Mouse (Mus musculus) embryonic facial prominence, embryonic 11.5 days (tissue): ENCODE results near the gene Ist1. TPM values are rescaled to one million over a fixed set of nuclear protein-coding genes. Genes with fewer than 3 reads are reported as not detected.

Experiments
- ATAC-seq: fragments of 200-750 bp; cut with Nextera tagmentation; replicated peaks from 2 replicates; pipeline ENCODE4 v1.8.0; 2017; ENCODE audit warnings: low read depth; ENCODE audit not compliant: insufficient number of reproducible peaks, low FRiP score, low TSS enrichment
- DNase-seq: peaks from one replicate; pipeline ENCODE4 v3.0.0-alpha.2; 2015; ENCODE audit warnings: low spot score
- H3K27ac ChIP-seq: fragments of 300-500 bp; sonication (generic); replicated peaks from 2 replicates; pipeline ENCODE4 v1.5.1; 2014; ENCODE audit warnings: mild to moderate bottlenecking, low read depth, low read length, control low read depth
- H3K27me3 ChIP-seq: fragments of 300-500 bp; sonication (generic); 2 replicates; pipeline ENCODE4 v1.6.1; 2014; ENCODE audit warnings: mild to moderate bottlenecking, low read length, moderate library complexity, mixed read lengths; ENCODE audit not compliant: control insufficient read depth, insufficient read depth
- H3K36me3 ChIP-seq: fragments of 300-500 bp; sonication (generic); replicated peaks from 2 replicates; pipeline ENCODE4 v1.6.1; 2014; ENCODE audit warnings: low read depth, mild to moderate bottlenecking, low read length, moderate library complexity, mixed read lengths; ENCODE audit not compliant: control insufficient read depth, insufficient read depth
- H3K4me1 ChIP-seq: fragments of 300-500 bp; sonication (generic); 2 replicates; pipeline ENCODE4 v1.6.1; 2014; ENCODE audit warnings: low read length, mixed read lengths; ENCODE audit not compliant: control insufficient read depth, insufficient read depth
- H3K4me2 ChIP-seq: fragments of 300-500 bp; sonication (generic); 2 replicates; pipeline ENCODE4 v1.6.1; 2014; ENCODE audit warnings: low read depth, mild to moderate bottlenecking, control low read depth, low read length, moderate library complexity
- H3K4me3 ChIP-seq: fragments of 300-500 bp; sonication (generic); 2 replicates; pipeline ENCODE4 v1.5.1; 2014; ENCODE audit warnings: low read depth, low read length, control low read depth
- H3K9ac ChIP-seq: fragments of 300-500 bp; sonication (generic); replicated peaks from 2 replicates; pipeline ENCODE4 v1.6.1; 2014; ENCODE audit warnings: mild to moderate bottlenecking, control low read depth, low read length
- H3K9me3 ChIP-seq: fragments of 300-500 bp; sonication (generic); replicated peaks from 2 replicates; pipeline ENCODE4 v1.6.1; 2016; ENCODE audit warnings: mild to moderate bottlenecking, low read length, inconsistent platforms, mixed read lengths; ENCODE audit not compliant: control insufficient read depth
- WGBS: fragments of 180-500 bp; shearing (Covaris S2); extraction: QIAGEN DNeasy Blood & Tissue Kit; methylation state at CpG from one replicate; pipeline ENCODE4 v1.1.7; 2014; 5-methylcytosine and 5-hydroxymethylcytosine counted together
- polyA plus RNA-seq: library from polyadenylated mRNA; unstranded; fragments of >200 nt; fragmentation: Nextera tagmentation; extraction: Ambion mirVana; gene quantifications from 2 replicates; pipeline ENCODE4 v1.2.1, GENCODE M21; 2014

Gene Ist1
- polyA plus RNA-seq, 1 experiment from 2014 or later = 186 TPM

DNA sequence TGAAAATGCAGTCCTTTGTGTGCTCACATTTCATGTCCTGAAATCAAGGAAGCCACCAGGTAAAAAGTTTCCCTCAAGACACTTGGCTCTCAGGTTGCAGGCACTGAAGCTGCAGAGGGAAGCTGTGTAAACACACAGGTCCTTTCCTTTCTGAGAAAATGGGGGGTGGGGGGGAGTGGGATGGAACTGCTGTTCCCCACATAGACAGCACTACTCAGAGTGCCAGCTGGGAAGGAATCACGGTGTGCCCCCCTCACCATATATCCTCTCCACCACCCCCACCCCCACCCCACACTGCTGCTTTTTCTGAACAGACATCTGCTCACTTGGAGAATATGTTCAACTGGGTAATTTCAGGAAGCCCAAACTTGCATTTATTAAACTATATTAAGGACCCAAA, 19.5 kb upstream of the Ist1 start:
- no peak for DNase-seq
- Histone ChIP-seq H3K9me3 (no peaks in the 10 kb centered on the region), H3K36me3 (peaks cover 5% of the 10 kb centered on the region), H3K27ac (no peak overlapping the region), H3K4me3 (no peak overlapping the region), H3K27me3 (no peaks in the 10 kb centered on the region), H3K4me2 (no peak overlapping the region), H3K4me1 (no peaks in the 10 kb centered on the region), H3K9ac (no peak overlapping the region)
- ATAC-seq = no peak
- 68% methylated on average over 1 of the region's 1 CpGs for WGBS

DNA sequence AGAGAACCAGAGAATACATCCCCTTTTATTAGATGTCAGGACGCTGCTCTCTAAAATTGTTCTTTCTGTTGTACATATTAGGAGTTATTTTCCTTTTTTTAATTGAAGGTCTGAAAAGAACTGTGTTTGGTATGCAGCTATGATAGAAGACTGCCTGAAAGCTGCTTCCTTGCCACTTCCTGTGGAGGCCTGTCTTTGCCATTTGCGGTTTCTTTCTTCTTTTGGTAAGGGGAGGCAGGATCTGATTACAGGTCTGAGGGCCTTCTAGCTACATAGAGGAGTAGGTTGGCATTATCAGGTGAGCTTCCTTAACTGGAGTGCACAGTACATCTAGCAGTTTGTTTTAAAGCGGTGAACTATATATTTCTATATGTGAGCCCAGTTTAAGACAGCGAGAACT, 14.9 kb upstream of the Ist1 start:
- WGBS = 95% methylated on average over 4 of the region's 4 CpGs
- Histone ChIP-seq H3K9me3 (no peaks in the 10 kb centered on the region), H3K4me1 (no peaks in the 10 kb centered on the region), H3K27me3 (no peaks in the 10 kb centered on the region), H3K27ac (no peak overlapping the region), H3K4me2 (no peak overlapping the region), H3K9ac (no peak overlapping the region), H3K4me3 (no peak overlapping the region), H3K36me3 (peaks cover 5% of the 10 kb centered on the region)
- DNase-seq (no peak), ATAC-seq (no peak)

DNA sequence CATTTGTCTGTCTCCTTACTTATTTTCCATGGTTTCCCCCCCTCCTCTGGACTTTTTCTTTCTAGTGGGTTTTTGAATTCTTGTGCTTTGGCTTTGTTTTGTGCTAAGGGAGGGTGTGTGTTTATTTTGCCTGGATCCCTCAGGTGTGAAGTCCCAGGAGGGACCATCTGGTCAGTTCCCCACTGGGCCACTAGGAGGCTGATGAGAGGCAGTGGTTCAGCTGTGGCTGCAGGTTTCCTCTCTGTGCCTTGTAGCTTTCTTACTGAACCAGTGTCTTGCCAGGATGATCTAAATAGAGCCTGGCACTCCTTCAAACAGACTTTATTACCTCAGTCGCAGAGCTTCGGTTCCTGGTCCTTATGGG, 13.8 kb upstream of the Ist1 start:
- H3K9ac ChIP-seq = peak overlapping the region; percentile 99
- WGBS = 32% methylated on average over 2 of the region's 2 CpGs

DNA sequence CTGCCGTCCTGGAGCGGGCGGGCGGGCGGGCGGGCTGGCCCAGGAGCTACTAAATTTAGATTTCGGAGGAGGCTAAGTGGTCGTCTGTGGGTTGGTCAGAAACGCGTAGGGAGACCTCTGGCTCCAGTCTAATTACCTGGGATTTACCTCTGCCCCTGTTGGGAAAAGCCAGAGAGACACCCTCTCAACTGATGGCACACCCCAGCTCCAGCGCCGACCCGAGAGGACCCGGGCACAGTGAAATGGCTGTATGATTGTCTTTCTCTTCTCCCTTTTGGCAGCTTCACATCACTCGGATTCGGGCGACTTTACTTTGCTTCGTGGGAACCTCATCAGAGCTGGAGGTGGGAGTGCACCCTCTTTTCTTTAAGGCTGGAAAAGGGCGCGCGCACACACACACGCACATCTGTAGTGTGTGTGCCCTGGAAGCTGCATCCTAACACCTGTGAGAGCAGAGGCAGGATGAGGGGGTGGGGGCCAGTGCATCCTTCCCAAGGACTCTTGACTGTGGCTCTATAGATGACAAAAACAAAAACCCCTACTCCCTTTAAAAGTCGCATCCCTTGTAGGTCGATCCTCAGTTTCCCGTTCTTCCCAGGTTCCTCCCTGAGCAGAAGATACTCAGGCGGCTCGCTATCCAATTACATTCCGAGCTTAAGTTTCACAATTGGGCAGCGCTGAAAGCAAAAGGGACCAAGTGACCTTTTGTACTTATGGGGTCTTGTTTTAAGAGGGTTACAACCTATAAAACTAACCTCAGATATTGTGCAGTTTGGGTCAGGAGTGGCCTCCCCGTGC, 13.2 kb upstream of the Ist1 start:
- no peaks in the 10 kb centered on the region for H3K4me1 ChIP-seq
- H3K9ac ChIP-seq = peak overlapping the region; percentile 99
- WGBS = 1% methylated on average over 30 of the region's 30 CpGs
- DNase-seq = peak; percentile 7
- peak overlapping the region; percentile 85 for H3K4me2 ChIP-seq
- H3K4me3 ChIP-seq = peak overlapping the region; percentile 74
- H3K9me3 ChIP-seq = no peaks in the 10 kb centered on the region
- peak; percentile 58; the same call in 1 of the 2 replicates for ATAC-seq
- peaks cover 5% of the 10 kb centered on the region; the same call in 1 of the 2 replicates for H3K36me3 ChIP-seq
- no peaks in the 10 kb centered on the region for H3K27me3 ChIP-seq
- peak overlapping the region; percentile 89 for H3K27ac ChIP-seq

More for the DNA sequence above, 13.8 kb upstream of the Ist1 start:
- Histone ChIP-seq H3K9me3 (no peaks in the 10 kb centered on the region), H3K4me3 (peak overlapping the region; percentile 74), H3K27ac (no peak overlapping the region), H3K4me2 (peak overlapping the region; percentile 85), H3K36me3 (peaks cover 5% of the 10 kb centered on the region; the same call in 1 of the 2 replicates), H3K27me3 (no peaks in the 10 kb centered on the region), H3K4me1 (no peaks in the 10 kb centered on the region)
- ATAC-seq (no peak), DNase-seq (peak; percentile 87)

GRCm38 (mm10) chr8:109705320-109706075, 12.4 kb upstream of the Ist1 start, which contains the start of gene Zfp821:
TSS of gene Zfp821 (plus strand) at chr8:109705546.
- peak; percentile 98 for DNase-seq
- Histone ChIP-seq H3K9ac (peak within 1 kb of the TSS; percentile 99), H3K4me1 (no peaks in the 10 kb centered on the region), H3K9me3 (no peaks in the 10 kb centered on the region), H3K36me3 (peaks cover 5% of the 10 kb centered on the region; the same call in 1 of the 2 replicates), H3K27ac (peak within 1 kb of the TSS; percentile 89), H3K4me3 (peak within 1 kb of the TSS; percentile 74), H3K27me3 (no peaks in the 10 kb centered on the region), H3K4me2 (peak within 1 kb of the TSS; percentile 85)
- peak; percentile 83 for ATAC-seq
- 0% methylated on average over 76 of the region's 100 CpGs for WGBS

DNA sequence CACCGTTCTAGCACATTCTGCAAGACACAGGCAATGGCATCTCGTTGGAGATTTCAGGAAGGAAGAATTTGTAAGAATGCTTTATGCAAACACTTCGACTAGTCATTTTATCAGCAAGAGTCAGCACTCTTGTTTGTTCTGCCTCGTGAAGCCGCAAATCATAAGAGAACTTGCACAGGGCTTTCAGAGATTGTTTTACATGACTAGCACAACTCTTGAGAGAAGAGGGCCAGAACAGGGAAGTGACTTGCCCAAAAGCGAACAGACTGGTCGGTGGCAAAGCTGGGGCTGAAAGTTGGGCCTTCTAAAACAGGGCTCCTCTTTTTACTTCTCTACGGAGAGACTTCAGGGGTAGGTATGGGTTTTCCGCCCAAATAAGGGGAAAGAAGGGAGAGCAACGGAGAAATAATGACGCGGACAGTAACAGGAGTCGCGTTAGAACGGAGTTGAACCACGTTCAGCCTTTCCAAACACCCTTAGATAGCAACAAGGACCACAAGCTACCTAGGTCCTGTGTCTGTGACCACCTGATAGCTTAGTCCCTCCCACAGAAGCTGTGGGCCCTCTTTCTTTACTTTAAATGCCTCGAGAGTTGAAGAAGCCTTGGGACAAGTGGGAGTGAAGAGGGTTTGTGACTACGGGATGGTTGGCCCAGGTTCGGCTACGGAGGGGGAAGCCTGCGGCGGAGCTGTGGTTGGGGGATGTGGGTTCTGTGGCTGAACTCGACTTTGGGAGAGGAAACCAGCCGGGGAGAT, 11.7 kb upstream of the Ist1 start:
- Histone ChIP-seq H3K27ac (no peak overlapping the region), H3K9ac (peak overlapping the region; percentile 59), H3K4me1 (no peaks in the 10 kb centered on the region), H3K9me3 (no peaks in the 10 kb centered on the region), H3K4me3 (peak overlapping the region; percentile 74), H3K27me3 (no peaks in the 10 kb centered on the region), H3K36me3 (peaks cover 5% of the 10 kb centered on the region; the same call in 1 of the 2 replicates), H3K4me2 (peak overlapping the region; percentile 85)
- DNase-seq = no peak
- no peak for ATAC-seq
- 14% methylated on average over 24 of the region's 24 CpGs for WGBS

- no peak overlapping the region for H3K4me2 ChIP-seq
- 79% methylated on average over 3 of the region's 3 CpGs for WGBS
- no peak overlapping the region for H3K27ac ChIP-seq
- no peaks in the 10 kb centered on the region for H3K9me3 ChIP-seq
- no peaks in the 10 kb centered on the region for H3K27me3 ChIP-seq
- ATAC-seq (no peak), DNase-seq (no peak)
- no peaks in the 10 kb centered on the region for H3K36me3 ChIP-seq
- H3K4me3 ChIP-seq = no peak overlapping the region
- H3K9ac ChIP-seq = no peak overlapping the region
- H3K4me1 ChIP-seq = no peaks in the 10 kb centered on the region; the same call in 1 of the 2 replicates
These were observed 5.4 kb upstream of the Ist1 start for GRCm38 (mm10) chr8:109698477-109698876.
